Mouse (Mus musculus) embryonic facial prominence, embryonic 11.5 days (tissue): Measurements from ENCODE around the gene Glul. TPM values are rescaled to one million over a fixed set of nuclear protein-coding genes. Genes with fewer than 3 reads are reported as not detected.

ENCODE experiments used
- ATAC-seq: fragments of 200-750 bp; cut with Nextera tagmentation; replicated peaks from 2 replicates; pipeline ENCODE4 v1.8.0; 2017; ENCODE audit warnings: low read depth; ENCODE audit not compliant: insufficient number of reproducible peaks, low FRiP score, low TSS enrichment
- DNase-seq: peaks from one replicate; pipeline ENCODE4 v3.0.0-alpha.2; 2015; ENCODE audit warnings: low spot score
- H3K27ac ChIP-seq: fragments of 300-500 bp; sonication (generic); replicated peaks from 2 replicates; pipeline ENCODE4 v1.5.1; 2014; ENCODE audit warnings: mild to moderate bottlenecking, low read depth, low read length, control low read depth
- H3K27me3 ChIP-seq: fragments of 300-500 bp; sonication (generic); 2 replicates; pipeline ENCODE4 v1.6.1; 2014; ENCODE audit warnings: mild to moderate bottlenecking, low read length, moderate library complexity, mixed read lengths; ENCODE audit not compliant: control insufficient read depth, insufficient read depth
- H3K36me3 ChIP-seq: fragments of 300-500 bp; sonication (generic); replicated peaks from 2 replicates; pipeline ENCODE4 v1.6.1; 2014; ENCODE audit warnings: low read depth, mild to moderate bottlenecking, low read length, moderate library complexity, mixed read lengths; ENCODE audit not compliant: control insufficient read depth, insufficient read depth
- H3K4me1 ChIP-seq: fragments of 300-500 bp; sonication (generic); 2 replicates; pipeline ENCODE4 v1.6.1; 2014; ENCODE audit warnings: low read length, mixed read lengths; ENCODE audit not compliant: control insufficient read depth, insufficient read depth
- H3K4me2 ChIP-seq: fragments of 300-500 bp; sonication (generic); 2 replicates; pipeline ENCODE4 v1.6.1; 2014; ENCODE audit warnings: low read depth, mild to moderate bottlenecking, control low read depth, low read length, moderate library complexity
- H3K4me3 ChIP-seq: fragments of 300-500 bp; sonication (generic); 2 replicates; pipeline ENCODE4 v1.5.1; 2014; ENCODE audit warnings: low read depth, low read length, control low read depth
- H3K9ac ChIP-seq: fragments of 300-500 bp; sonication (generic); replicated peaks from 2 replicates; pipeline ENCODE4 v1.6.1; 2014; ENCODE audit warnings: mild to moderate bottlenecking, control low read depth, low read length
- H3K9me3 ChIP-seq: fragments of 300-500 bp; sonication (generic); replicated peaks from 2 replicates; pipeline ENCODE4 v1.6.1; 2016; ENCODE audit warnings: mild to moderate bottlenecking, low read length, inconsistent platforms, mixed read lengths; ENCODE audit not compliant: control insufficient read depth
- WGBS: fragments of 180-500 bp; shearing (Covaris S2); extraction: QIAGEN DNeasy Blood & Tissue Kit; methylation state at CpG from one replicate; pipeline ENCODE4 v1.1.7; 2014; 5-methylcytosine and 5-hydroxymethylcytosine counted together
- polyA plus RNA-seq: library from polyadenylated mRNA; unstranded; fragments of >200 nt; fragmentation: Nextera tagmentation; extraction: Ambion mirVana; gene quantifications from 2 replicates; pipeline ENCODE4 v1.2.1, GENCODE M21; 2014

The Glul gene
- polyA plus RNA-seq, 1 experiment from 2014 or later = 128 TPM

DNA sequence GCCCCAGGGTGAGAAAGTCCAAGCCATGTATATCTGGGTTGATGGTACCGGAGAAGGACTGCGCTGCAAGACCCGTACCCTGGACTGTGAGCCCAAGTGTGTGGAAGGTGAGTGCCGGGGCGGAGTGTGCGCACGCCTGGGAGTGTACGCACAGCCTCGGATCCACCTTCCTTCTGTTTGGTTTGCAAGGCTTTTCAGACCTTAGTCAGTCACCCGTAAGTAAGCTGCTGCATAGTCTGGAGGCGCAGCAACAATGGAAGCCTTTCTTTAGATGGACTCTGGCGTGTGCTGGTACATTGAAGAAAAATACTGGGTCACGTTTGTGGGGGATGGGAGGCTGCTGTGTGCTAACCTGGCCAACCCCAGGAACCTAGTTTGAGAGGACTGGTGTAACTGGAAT, 3.3 kb downstream of the Glul start:
- ATAC-seq = no peak
- H3K4me2 ChIP-seq = no peak overlapping the region
- DNase-seq = no peak
- H3K27ac ChIP-seq = no peak overlapping the region
- H3K36me3 ChIP-seq = peaks cover 6% of the 10 kb centered on the region
- no peaks in the 10 kb centered on the region for H3K4me1 ChIP-seq
- H3K27me3 ChIP-seq = no peaks in the 10 kb centered on the region
- no peaks in the 10 kb centered on the region for H3K9me3 ChIP-seq
- no peak overlapping the region for H3K9ac ChIP-seq
- WGBS = 74% methylated on average over 13 of the region's 13 CpGs
- H3K4me3 ChIP-seq = no peak overlapping the region

DNA sequence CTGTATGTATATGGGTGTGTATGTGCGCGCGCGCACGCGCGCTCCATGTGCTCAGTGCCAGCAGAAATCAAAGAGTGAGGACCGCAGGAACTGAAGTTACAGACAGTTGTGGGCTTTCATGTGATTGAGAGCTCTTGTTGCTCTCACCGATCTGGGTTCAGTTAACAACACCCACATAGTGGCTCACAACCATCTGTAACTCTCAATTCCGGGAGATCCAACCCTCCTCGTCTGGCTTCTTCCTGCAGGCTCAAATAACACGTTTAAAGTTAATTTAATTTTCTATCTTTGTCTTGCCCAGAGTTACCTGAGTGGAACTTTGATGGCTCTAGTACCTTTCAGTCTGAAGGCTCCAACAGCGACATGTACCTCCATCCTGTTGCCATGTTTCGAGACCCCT, 4.5 kb downstream of the Glul start:
- Histone ChIP-seq H3K27me3 (no peaks in the 10 kb centered on the region), H3K4me2 (no peak overlapping the region), H3K4me3 (no peak overlapping the region), H3K36me3 (peaks cover 6% of the 10 kb centered on the region), H3K9me3 (no peaks in the 10 kb centered on the region), H3K9ac (no peak overlapping the region), H3K4me1 (no peaks in the 10 kb centered on the region), H3K27ac (no peak overlapping the region)
- DNase-seq (no peak), ATAC-seq (no peak)
- 93% methylated on average over 14 of the region's 14 CpGs for WGBS

DNA sequence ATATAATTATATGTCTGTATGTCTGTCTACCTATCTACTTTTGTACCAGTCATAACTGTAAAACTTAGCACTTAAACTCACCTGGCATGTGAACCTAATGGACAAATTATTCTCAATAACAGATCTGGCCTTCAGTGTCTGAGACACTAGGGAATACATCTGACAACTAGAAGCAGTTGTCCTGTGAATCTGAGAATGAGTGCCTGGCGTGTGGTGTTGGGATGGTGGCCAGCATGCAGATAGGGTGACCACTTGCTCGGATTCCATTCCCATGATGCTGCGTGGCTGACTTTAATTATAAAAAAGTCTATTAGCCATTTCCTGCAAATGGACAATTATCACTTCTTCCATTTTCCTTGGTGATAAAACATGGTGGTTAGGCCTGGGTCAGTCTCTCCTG, 6.1 kb downstream of the Glul start:
- Histone ChIP-seq H3K4me1 (no peaks in the 10 kb centered on the region), H3K4me3 (no peak overlapping the region), H3K4me2 (no peak overlapping the region), H3K36me3 (peaks cover 6% of the 10 kb centered on the region), H3K27me3 (no peaks in the 10 kb centered on the region), H3K27ac (no peak overlapping the region), H3K9me3 (no peaks in the 10 kb centered on the region), H3K9ac (no peak overlapping the region)
- WGBS = 96% methylated on average over 3 of the region's 3 CpGs
- ATAC-seq (no peak), DNase-seq (no peak)

DNA sequence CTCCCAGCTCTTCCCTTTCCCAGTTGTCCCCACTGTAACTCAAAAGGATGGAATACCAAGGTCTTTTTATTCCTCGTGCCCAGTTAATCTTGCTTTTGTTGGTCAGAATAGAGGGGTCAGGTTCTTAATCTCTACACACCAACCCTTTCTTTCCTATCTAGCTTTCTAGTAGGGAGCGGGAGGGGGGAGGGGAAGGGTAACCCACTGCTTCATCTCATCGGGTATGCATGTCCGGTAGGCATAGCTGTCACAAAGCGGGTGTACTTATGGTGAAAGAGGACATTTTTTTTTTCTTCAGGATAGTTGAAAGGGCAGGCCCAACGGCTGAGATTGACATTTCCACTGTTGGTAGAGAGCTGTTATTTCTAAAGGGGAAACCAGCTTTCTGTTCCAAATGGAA, 8.5 kb downstream of the Glul start:
- ATAC-seq = no peak
- no peaks in the 10 kb centered on the region for H3K4me1 ChIP-seq
- H3K27ac ChIP-seq = no peak overlapping the region
- DNase-seq = no peak
- no peak overlapping the region for H3K9ac ChIP-seq
- no peak overlapping the region for H3K4me2 ChIP-seq
- H3K4me3 ChIP-seq = no peak overlapping the region
- peaks cover 3% of the 10 kb centered on the region for H3K36me3 ChIP-seq
- H3K9me3 ChIP-seq = no peaks in the 10 kb centered on the region
- 82% methylated on average over 6 of the region's 6 CpGs for WGBS
- no peaks in the 10 kb centered on the region for H3K27me3 ChIP-seq

DNA sequence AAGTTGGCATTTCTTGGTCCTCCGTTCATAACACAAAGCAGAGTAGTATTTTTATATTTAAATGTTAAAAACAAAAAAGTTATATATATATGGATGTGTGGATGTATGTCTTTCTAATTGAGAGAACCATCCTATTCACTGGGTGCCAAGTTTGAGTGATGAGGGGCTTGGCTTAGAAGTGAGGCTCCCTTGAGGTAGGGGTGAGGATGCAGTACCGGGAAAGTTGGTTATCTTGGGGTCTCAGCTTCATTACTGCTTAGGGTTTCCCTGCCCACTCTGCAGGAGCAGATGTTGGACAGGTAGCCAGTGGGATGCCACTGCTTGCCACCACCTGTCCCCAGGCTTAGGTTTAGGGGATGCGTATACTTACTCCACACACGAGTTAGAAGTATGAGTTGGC, 9.0 kb downstream of the Glul start:
- WGBS = 93% methylated on average over 4 of the region's 4 CpGs
- H3K9ac ChIP-seq = no peak overlapping the region
- H3K4me2 ChIP-seq = no peak overlapping the region
- no peak overlapping the region for H3K4me3 ChIP-seq
- H3K27ac ChIP-seq = no peak overlapping the region
- ATAC-seq = no peak
- no peaks in the 10 kb centered on the region for H3K9me3 ChIP-seq
- H3K36me3 ChIP-seq = peaks cover 3% of the 10 kb centered on the region
- no peaks in the 10 kb centered on the region for H3K4me1 ChIP-seq
- no peaks in the 10 kb centered on the region for H3K27me3 ChIP-seq
- no peak for DNase-seq

DNA sequence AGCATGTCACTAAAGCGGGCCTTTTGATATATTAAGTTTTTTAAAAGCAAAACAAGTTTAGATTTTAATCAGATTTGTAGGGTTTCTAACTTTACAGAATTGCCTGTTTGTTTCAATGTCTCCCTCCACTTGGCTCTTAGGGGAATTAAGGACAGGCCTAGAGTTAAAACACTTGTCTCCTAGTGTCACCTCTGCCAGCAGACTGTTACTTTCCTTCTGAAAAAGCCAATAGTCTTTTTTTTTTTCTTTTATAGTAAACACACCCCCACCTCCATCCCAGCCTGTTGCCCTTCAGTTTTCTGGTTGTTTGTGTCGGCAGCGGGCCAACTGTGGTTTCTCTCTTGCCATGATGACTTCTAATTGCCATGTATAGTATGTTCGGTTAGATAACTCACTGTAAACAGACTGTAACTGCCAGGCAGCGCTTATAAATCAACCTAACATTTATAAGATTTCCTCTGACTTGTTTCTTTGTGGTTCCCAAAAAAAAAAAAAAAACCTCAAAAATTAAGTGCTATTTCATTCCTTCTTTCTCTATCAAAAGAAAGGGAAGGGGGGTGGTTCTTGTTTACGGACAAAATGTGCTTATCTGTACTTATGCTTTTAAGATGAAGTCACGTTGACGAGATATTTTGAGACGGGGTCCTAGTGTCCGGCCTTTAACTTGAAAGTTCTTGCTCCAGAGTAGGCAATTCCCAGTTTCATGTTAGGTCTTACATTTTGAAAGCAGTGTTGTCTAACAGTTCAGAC, 9.6 kb downstream of the Glul start:
- Histone ChIP-seq H3K27me3 (no peaks in the 10 kb centered on the region), H3K9ac (no peak overlapping the region), H3K36me3 (peaks cover 3% of the 10 kb centered on the region), H3K27ac (no peak overlapping the region), H3K9me3 (no peaks in the 10 kb centered on the region), H3K4me1 (no peaks in the 10 kb centered on the region), H3K4me3 (no peak overlapping the region), H3K4me2 (no peak overlapping the region)
- WGBS = 91% methylated on average over 10 of the region's 10 CpGs
- DNase-seq (no peak), ATAC-seq (no peak)

DNA sequence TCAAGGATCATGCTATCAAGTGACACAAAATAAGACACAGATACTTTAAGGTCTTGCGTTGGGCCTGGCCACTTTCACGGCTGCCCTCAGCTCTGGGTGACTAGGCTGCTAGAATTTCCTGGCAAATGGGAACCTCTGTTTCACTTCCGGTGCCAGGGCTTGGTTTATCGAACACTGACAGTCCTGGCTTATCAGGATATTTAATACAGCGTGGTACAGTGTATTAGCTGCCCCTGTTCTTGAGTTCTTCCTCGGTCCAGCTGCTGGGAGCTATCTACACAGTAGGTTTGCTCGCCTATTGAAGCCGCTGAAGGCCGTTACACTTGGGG, 10.2 kb downstream of the Glul start:
- ATAC-seq (no peak), DNase-seq (no peak)
- Histone ChIP-seq H3K27ac (no peak overlapping the region), H3K9ac (no peak overlapping the region), H3K9me3 (no peaks in the 10 kb centered on the region), H3K36me3 (peaks cover 3% of the 10 kb centered on the region), H3K4me3 (no peak overlapping the region), H3K4me2 (no peak overlapping the region), H3K4me1 (no peaks in the 10 kb centered on the region), H3K27me3 (no peaks in the 10 kb centered on the region)
- 91% methylated on average over 9 of the region's 9 CpGs for WGBS

DNA sequence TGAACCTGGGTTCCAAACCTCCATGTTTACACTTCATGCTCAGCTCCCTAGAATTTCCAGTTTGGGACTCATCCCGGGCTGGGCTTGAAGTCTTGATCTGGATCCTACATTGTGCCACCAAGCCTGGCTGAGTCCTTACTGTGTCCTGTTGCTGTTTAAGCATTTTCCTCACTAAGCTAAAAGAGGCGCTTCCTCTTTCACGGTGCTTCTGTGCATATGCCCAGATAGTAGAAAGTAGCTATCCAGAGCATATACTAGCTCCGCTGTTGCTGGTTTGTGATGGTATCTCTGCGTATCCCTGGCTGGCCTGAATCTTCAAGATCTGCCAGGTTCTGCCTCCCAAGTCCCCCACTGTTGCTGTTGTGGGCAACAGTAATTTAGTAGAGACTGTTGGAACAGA, 10.7 kb downstream of the Glul start:
- no peaks in the 10 kb centered on the region for H3K27me3 ChIP-seq
- H3K4me3 ChIP-seq = no peak overlapping the region
- peaks cover 3% of the 10 kb centered on the region for H3K36me3 ChIP-seq
- no peaks in the 10 kb centered on the region for H3K4me1 ChIP-seq
- H3K9ac ChIP-seq = no peak overlapping the region
- no peaks in the 10 kb centered on the region for H3K9me3 ChIP-seq
- 93% methylated on average over 5 of the region's 5 CpGs for WGBS
- H3K27ac ChIP-seq = no peak overlapping the region
- ATAC-seq (no peak), DNase-seq (no peak)
- no peak overlapping the region for H3K4me2 ChIP-seq
